Mouse (Mus musculus) c-Kit-positive CD71-negative TER-119-negative erythroid progenitor cells, embryonic 14.5 days (primary cell): Measurements from ENCODE around the gene Tex12.
A peak's percentile ranks its signal among the peaks of the same experiment; 100 is the strongest.

Source experiments
- DNase-seq: peaks from one replicate; pipeline ENCODE4 v3.0.0-alpha.2; 2013; ENCODE audit warnings: low read depth

Tex12 gene

GRCm38 (mm10) chr9:50555094-50555446 is 6.1 kb downstream of the Tex12 start, which contains the start of gene Bco2:
Gene Bco2, minus strand, starts transcription at chr9:50555181.
- DNase-seq, result no peak

GRCm38 (mm10) chr9:50554241-50555093 is 6.7 kb downstream of the Tex12 start, which contains the start of gene Il18:
Gene Il18, plus strand, starts transcription at chr9:50554827.
- DNase-seq, result no peak

GRCm38 (mm10) chr9:50553547-50553946 is 7.6 kb downstream of the Tex12 start:
- no peak for DNase-seq

- no peak for DNase-seq
These were observed 8.9 kb downstream of the Tex12 start for GRCm38 (mm10) chr9:50552206-50552605.

- DNase-seq, result no peak
These were observed 12.2 kb downstream of the Tex12 start for GRCm38 (mm10) chr9:50548936-50549335.

- no peak for DNase-seq
These were observed 13.2 kb downstream of the Tex12 start for GRCm38 (mm10) chr9:50547859-50548478.

GRCm38 (mm10) chr9:50542401-50542800 is 18.7 kb downstream of the Tex12 start:
- no peak for DNase-seq

- no peak for DNase-seq
These were observed 21.0 kb downstream of the Tex12 start for GRCm38 (mm10) chr9:50540170-50540569.

- DNase-seq, result no peak
These were observed 23.8 kb downstream of the Tex12 start for GRCm38 (mm10) chr9:50537295-50537694.

GRCm38 (mm10) chr9:50536603-50537135 is 24.5 kb downstream of the Tex12 start:
- DNase-seq, result no peak

- DNase-seq, result no peak
These were observed 25.2 kb downstream of the Tex12 start for GRCm38 (mm10) chr9:50535930-50536329.

- DNase-seq, result no peak
These were observed 27.3 kb downstream of the Tex12 start for GRCm38 (mm10) chr9:50533791-50534190.

- DNase-seq, result no peak
These were observed 27.8 kb downstream of the Tex12 start for GRCm38 (mm10) chr9:50533328-50533727.

GRCm38 (mm10) chr9:50530890-50531289 is 30.2 kb downstream of the Tex12 start:
- DNase-seq, result no peak

GRCm38 (mm10) chr9:50528293-50528892 is 32.7 kb downstream of the Tex12 start, which contains the start of gene Pts:
Gene Pts, minus strand, starts transcription at chr9:50528724.
- peak; percentile 96 for DNase-seq

- DNase-seq, result no peak
These were observed 33.3 kb downstream of the Tex12 start for GRCm38 (mm10) chr9:50527860-50528259.

GRCm38 (mm10) chr9:50525585-50525984 is 35.5 kb downstream of the Tex12 start:
- no peak for DNase-seq

- DNase-seq, result no peak
These were observed 36.2 kb downstream of the Tex12 start for GRCm38 (mm10) chr9:50524936-50525335.

- no peak for DNase-seq
These were observed 38.6 kb downstream of the Tex12 start for GRCm38 (mm10) chr9:50522574-50522973.

- no peak for DNase-seq
These were observed 39.6 kb downstream of the Tex12 start for GRCm38 (mm10) chr9:50521562-50521961.

- no peak for DNase-seq
These were observed 40.4 kb downstream of the Tex12 start for GRCm38 (mm10) chr9:50520748-50521147.

- no peak for DNase-seq
These were observed 42.3 kb downstream of the Tex12 start for GRCm38 (mm10) chr9:50518781-50519180.

- DNase-seq, result no peak
These were observed 45.7 kb downstream of the Tex12 start for GRCm38 (mm10) chr9:50515462-50515861.
